Mouse (Mus musculus) right cerebral cortex, postnatal 4 days (tissue): ENCODE results near the gene Dph1.

ENCODE experiments used
- DNase-seq: peaks from one replicate; pipeline ENCODE4 v3.0.0-alpha.2; 2022

The Dph1 gene

DNA sequence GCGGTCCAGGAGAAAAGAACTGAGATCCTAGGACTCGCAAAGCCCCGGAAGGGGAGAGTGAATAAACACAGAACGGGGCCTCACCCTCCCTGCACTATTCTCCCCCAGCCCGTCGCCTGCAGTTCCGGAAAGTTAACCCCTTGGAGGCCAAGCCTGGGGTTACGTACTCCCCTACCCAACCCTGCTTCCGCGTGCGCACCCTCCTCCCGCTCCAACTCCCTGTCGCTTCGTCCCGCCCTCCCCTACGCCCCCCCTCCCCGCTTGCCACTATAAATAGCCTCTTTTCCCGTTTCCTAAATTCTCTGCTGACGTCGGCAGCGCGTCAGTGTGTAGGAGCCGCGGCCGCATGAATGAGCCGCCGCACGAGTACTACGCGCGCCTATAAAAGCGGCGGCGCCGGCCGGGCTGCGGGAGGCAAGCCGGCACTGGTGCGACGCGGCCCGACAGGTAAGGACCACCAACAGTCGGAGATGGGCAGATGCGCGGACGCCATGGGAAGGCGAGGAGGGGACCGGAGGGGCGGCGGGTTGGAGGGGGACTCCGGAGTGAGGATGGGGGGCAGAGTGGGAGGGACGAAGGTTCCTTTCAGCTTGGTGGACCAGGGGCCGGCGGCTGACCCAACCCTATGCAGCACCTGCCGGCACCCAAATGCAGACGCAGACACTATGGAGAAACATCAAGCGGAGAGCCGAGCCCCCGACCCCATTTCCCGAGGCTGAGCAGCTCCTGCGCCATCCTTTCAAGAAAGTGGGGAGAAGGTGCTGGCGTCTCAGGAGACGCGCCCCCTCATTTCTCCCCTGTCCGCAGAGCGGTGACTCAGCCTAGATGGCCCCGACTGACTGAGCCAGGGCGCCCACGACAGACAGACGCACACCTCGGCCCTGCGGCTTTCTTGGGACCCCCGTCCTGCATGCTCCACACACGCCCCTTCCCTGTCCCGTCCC lies 18.6 kb downstream of the Dph1 start:
- DNase-seq: peak; percentile 71

DNA sequence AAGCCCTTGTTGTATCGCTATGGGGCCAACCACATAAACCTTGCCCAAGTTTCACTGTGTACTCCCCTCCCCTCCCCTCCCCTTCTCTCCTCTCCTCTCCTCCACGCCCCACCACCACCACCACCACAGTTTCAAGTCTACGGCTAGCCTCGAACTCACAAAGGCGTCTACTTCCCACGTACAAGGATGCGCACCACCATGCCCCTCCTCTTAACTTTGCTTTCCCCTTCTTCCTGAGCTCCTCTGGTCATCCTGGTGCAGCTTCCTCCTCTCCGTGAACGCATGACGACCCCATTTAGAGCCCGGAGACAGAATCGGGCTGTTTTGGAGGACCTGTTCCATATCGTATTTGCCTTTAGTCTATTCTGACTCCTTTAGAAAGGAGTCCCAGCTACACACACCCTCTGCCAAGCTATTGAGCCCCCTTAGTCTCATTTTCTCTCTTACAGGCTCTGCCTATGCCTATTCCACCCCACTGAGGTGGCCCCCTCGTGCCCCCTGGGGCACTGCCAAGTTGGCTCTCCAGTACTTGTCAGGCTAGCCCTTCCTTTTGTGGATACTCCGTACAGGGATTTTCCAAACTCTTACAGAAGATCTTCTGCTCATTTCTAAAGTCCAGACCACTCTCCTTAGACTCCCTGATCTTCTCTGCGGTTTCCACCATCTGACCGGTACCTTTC lies 19.7 kb downstream of the Dph1 start:
- no peak for DNase-seq

- peak; percentile 91 for DNase-seq
Measured at GRCm38 (mm10) chr11:75170136-75170751, 20.8 kb downstream of the Dph1 start.

- peak; percentile 37 for DNase-seq
Measured at GRCm38 (mm10) chr11:75169405-75170080, 21.5 kb downstream of the Dph1 start, which contains the start of gene Hic1. TSS of gene Hic1 (minus strand) at chr11:75169519.

GRCm38 (mm10) chr11:75168590-75169361 lies 22.3 kb downstream of the Dph1 start:
- peak; percentile 82 for DNase-seq

DNA sequence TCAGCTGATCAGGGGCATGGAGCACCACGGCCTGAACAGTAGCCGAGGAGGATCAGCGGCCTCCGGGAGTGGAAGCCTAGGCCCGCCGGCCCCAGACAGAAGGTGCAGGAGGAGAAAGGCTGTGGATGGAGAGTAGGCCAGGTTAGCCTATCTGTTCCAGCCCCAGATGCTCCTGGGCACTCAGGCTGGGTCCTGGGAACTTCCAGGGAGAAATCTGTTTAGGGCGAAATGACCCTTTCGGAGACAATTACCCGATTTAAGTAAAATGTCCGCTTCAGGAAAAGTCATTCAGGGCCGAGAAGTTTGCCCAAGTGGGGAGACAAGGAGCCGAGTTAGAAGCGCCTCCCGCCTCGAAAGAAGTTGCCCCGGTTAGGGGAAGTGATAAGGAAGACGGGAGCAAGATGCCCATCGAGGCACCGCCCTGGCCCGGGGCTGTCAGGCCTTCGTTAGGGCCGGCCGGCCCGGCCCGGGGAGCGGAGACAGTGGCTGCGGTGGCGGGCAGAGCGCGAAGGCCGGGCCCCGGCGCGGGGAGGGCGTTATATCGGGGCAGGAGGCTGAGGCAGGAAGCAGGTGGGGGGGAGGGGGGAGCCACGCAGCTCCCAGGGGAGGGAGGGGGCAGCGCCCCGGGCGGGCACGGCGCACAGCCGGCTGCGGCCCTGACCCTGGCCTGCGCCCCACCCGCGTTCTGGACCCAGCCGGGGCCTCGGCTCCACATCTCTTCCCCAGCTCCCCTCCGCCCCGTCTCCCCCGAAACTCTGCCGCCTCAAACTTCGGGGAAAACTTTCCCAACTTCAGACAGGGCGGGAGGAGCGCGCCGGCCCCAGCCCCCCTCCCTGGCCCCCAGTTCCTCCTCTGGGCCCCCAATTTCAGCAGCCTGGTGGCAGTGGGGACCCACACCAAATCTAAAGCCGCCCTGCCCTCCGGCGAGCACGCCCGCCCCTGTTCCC lies 23.1 kb downstream of the Dph1 start:
- peak; percentile 22 for DNase-seq

DNA sequence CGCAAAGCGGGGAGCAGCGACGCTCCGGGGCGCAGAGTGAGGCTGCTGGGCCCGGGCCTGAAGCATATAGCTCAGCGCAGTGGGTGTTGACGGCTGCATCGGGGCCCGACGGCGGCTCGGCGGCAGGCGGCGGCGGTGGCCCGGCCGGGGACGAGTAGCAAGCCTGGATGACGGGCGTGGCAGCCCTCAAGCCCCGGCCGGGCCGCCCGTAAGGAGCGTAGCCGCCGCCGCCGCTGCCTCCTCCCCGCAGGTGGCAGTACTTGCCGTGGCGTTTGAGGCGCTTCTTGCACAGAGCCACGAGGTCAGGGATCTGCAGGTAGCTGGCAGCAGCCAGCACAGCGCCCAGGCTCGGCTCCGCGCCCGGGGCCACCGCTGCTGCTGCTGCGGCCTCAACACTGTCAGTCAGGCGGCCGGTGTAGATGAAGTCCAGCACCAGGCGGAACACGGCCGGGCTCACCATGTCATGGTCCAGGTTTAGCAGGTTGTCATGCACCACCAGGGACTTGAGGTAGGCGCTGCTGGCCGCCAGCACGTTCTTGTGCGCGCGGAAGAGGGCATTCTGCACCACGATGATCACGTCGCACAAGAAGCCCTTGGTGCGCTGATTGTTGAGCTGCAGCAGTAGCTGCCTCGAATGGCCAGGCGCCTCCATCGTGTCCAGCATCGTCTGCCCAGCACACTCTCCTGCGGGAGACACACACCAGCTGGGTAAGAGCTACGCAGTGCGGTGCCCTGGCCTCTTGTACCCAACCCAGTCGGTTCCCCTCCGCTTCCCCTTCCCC lies 24.0 kb downstream of the Dph1 start:
- DNase-seq: peak; percentile 27

- peak; percentile 33 for DNase-seq
Measured at GRCm38 (mm10) chr11:75166193-75166842, 24.7 kb downstream of the Dph1 start.

- DNase-seq: peak; percentile 60
Measured at GRCm38 (mm10) chr11:75165441-75166192, 25.4 kb downstream of the Dph1 start.

DNA sequence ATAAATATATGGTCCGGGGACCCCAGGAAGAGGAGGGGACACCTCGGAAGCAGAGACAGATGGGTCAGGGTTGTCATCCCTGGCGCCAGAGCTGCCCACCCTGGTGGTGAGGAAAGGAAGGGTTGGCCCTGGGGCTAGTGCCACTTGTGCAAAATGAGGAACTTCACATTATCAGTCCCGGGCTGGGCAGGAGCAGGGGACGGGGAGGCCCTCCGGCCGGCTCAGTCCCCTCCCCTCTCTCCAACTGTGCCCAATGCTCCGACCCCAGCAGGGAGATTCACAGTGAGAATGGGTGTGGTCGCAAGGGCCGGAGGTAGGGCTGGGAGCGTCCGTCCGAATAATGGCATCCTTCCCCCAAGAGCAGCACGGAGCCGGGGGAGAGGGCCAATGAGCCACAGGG lies 26.3 kb downstream of the Dph1 start:
- DNase-seq: no peak

DNA sequence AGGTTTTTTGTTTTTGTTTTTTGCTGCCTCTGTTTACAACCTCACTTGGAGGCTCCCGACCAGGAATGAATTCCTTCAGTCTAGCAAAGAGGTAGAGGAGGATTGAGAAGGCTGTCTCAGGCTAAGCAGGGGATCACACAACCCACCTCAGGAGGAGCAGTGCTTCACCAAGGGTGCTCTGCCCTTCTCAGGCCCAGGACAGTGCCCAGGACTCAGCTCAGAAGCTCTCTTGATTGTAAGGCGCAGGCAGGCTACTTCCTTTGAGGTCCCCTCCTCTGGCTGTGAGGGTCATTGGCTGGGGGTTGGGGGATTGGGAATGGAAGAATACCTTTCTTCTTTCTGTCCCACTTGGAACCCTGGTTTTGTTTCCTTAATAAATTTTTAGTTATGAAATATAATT lies 27.0 kb downstream of the Dph1 start:
- no peak for DNase-seq

GRCm38 (mm10) chr11:75163379-75163778 lies 27.7 kb downstream of the Dph1 start:
- DNase-seq: no peak

DNA sequence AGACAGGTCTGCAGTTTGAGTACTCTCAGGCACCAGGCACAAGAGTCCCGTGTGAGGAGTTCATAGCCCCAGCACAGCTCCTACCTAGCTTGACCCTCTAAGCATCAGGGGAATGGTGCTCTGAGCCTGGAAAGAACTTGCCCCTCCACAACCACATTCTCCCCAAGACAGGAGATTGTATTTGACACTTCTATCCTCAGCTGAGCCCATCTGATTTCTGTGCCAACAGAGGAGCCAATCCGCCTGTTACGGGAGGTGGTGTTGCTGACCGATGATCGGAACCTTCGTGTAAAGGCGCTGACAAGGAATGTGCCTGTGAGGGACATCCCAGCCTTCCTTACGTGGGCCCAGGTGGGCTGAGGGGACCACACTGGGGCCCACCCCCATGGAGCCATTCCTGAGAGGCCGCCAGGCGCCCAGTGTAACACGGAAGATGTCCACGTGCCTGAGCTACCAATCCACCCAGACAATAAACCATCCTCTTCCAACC lies 28.4 kb downstream of the Dph1 start:
- DNase-seq: no peak

- no peak for DNase-seq
Measured at GRCm38 (mm10) chr11:75161417-75162008, 29.5 kb downstream of the Dph1 start.

DNA sequence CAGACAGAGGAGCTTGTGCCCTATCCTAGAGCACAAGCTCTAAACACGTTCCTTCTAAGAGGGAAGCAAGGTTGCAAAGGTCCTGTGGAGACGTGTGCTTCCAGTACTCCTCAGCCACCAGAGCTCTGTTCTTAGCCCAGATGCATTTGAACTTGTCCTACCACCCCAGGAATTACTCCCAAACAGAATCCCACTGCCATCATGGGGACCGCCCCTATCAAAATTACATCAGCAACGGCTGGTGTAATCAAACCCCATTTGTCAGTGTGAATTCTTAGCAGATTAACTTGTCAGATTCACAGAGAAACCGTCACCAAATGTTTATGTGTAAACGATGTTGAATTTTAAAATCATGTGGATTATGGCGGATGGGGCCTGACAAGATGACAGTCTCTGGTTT lies 30.1 kb downstream of the Dph1 start:
- no peak for DNase-seq

GRCm38 (mm10) chr11:75159564-75159963 lies 31.5 kb downstream of the Dph1 start:
- DNase-seq: no peak

GRCm38 (mm10) chr11:75158432-75158831 lies 32.6 kb downstream of the Dph1 start:
- no peak for DNase-seq

GRCm38 (mm10) chr11:75157901-75158300 lies 33.1 kb downstream of the Dph1 start:
- DNase-seq: no peak
